ENCODE assay signal across 7 mouse cellular contexts in genomic region chr4:134094923-134095547, GRCm38 (mm10). TPM values are rescaled to one million over a fixed set of nuclear protein-coding genes. Genes with fewer than 3 reads are reported as not detected.
A peak's percentile ranks its signal among the peaks of the same experiment; 100 is the strongest.
DNase-seq lines count a peak whose midpoint lies in the region; ATAC-seq and TF ChIP-seq lines count a peak whose summit lies in the region.

Gene Cd52, minus strand, starts transcription at chr4:134095082.

- no peaks in the 10 kb centered on the region for H3K27me3 ChIP-seq in CH12.LX (replicated peaks)
- no peaks in the 10 kb centered on the region for H3K27me3 ChIP-seq in liver, embryonic 14.5 days (ENCODE audit: control insufficient read depth, insufficient read depth, low read length)
- H3K27me3 ChIP-seq in forebrain, embryonic 11.5 days (ENCODE audit: control insufficient read depth, insufficient read depth, low read length), result no peaks in the 10 kb centered on the region

- TF ChIP-seq CTCF in CH12.LX (conservative IDR thresholded peaks at IDR 0.05 in 1 of 2, IDR thresholded peaks at IDR 0.05 in 1 of 2; ENCODE audit: low read depth in 2 of 2, low read length in 2 of 2), result no peak
- TF ChIP-seq CTCF in liver, embryonic 14.5 days (IDR thresholded peaks at IDR 0.05; ENCODE audit: low read depth), result no peak

- H3K9ac ChIP-seq in CH12.LX (ENCODE audit: insufficient read depth, low read depth), result peak within 1 kb of the TSS; percentile 96
- H3K9ac ChIP-seq in liver, embryonic 14.5 days (replicated peaks), result no peak within 1 kb of the TSS
- no peak within 1 kb of the TSS for H3K9ac ChIP-seq in forebrain, embryonic 11.5 days (ENCODE audit: low read length)

- peaks cover 17 to 36% of the 10 kb centered on the region in 2 experiments for H3K36me3 ChIP-seq in CH12.LX (replicated peaks in 1 of 2; ENCODE audit: control insufficient read depth in 1 of 2, insufficient read depth in 1 of 2, low read length in 1 of 2)
- no peaks in the 10 kb centered on the region for H3K36me3 ChIP-seq in liver, embryonic 14.5 days (replicated peaks; ENCODE audit: control insufficient read depth, insufficient read depth, low read depth)
- H3K36me3 ChIP-seq in forebrain, embryonic 11.5 days (ENCODE audit: control insufficient read depth, insufficient read depth, low read length), result no peaks in the 10 kb centered on the region

- no peak for ATAC-seq in liver, embryonic 14.5 days (ENCODE audit: insufficient read depth)
- no peak for ATAC-seq in forebrain, embryonic 11.5 days (replicated peaks; ENCODE audit: low FRiP score)

- no peak; the same call in none of the 2 replicates for TF ChIP-seq RAD21 in CH12.LX (IDR thresholded peaks at IDR 0.05; ENCODE audit: low read depth, low read length)

- in situ Hi-C loops in CH12.LX (cut with MboI; ENCODE audit: low pct_ligation_motif_present, low pct_unique_long_range_greater_than_20kb, low sequenced_read_pairs), result loop anchor here (5.0 to 25.0 kb wide), 2 partner anchors 32 to 508 kb away; partner anchors contain the start of genes Gpn2 and Sh3bgrl3

- no peaks in the 10 kb centered on the region for H3K9me3 ChIP-seq in CH12.LX (replicated peaks; ENCODE audit: low read length)
- H3K9me3 ChIP-seq in liver, embryonic 14.5 days (ENCODE audit: control insufficient read depth, low read length), result no peaks in the 10 kb centered on the region
- no peaks in the 10 kb centered on the region for H3K9me3 ChIP-seq in forebrain, embryonic 11.5 days (ENCODE audit: control insufficient read depth, low read length)

- TF ChIP-seq POLR2A in CH12.LX (IDR thresholded peaks at IDR 0.05; ENCODE audit: low read depth, low read length), result peak; percentile 98

- peak; percentile 91 for DNase-seq in CH12.LX (ENCODE audit: extremely low read depth)
- no peak for DNase-seq in adrenal gland, postnatal 10 days
- DNase-seq in liver, embryonic 14.5 days (ENCODE audit: low read depth in 3 of 3, low spot score in 3 of 3), result no peak
- peak; percentile 61 for DNase-seq in spleen, adult 12 weeks (ENCODE audit: low spot score)
- no peak for DNase-seq in ovary, postnatal 36 days (ENCODE audit: low spot score)
- no peak for DNase-seq in urinary bladder, postnatal 14 days (ENCODE audit: low spot score)
- no peak for DNase-seq in forebrain, embryonic 11.5 days (ENCODE audit: low spot score)

- H3K27ac ChIP-seq in CH12.LX (ENCODE audit: insufficient read depth, low read depth), result peak within 1 kb of the TSS; percentile 97
- H3K27ac ChIP-seq in liver, embryonic 14.5 days, result no peak within 1 kb of the TSS
- no peak within 1 kb of the TSS for H3K27ac ChIP-seq in forebrain, embryonic 11.5 days (ENCODE audit: low read depth, low read length)

- dilution Hi-C loops in CH12.LX (cut with MboI; ENCODE audit: extremely low pct_ligation_motif_present, extremely low pct_unique_long_range_greater_than_20kb, low sequenced_read_pairs), result no loop called here

- peak within 1 kb of the TSS; percentile 81 to 99 (median 91) for H3K4me3 ChIP-seq in CH12.LX (replicated peaks in 1 of 3; ENCODE audit: low read depth in 2 of 3, low read length in 2 of 3, poor library complexity in 1 of 3)
- H3K4me3 ChIP-seq in liver, embryonic 14.5 days (ENCODE audit: insufficient read depth in 1 of 2, low read depth in 2 of 2, low read length in 2 of 2), result peak within 1 kb of the TSS in 1 of 2 experiments; percentile 25; a peak in 1 of 4 replicates
- H3K4me3 ChIP-seq in forebrain, embryonic 11.5 days (ENCODE audit: low read depth, low read length), result no peak within 1 kb of the TSS

- H3K4me2 ChIP-seq in CH12.LX (ENCODE audit: insufficient read depth, low read depth, poor library complexity, severe bottlenecking), result peak within 1 kb of the TSS; percentile 76
- no peak within 1 kb of the TSS for H3K4me2 ChIP-seq in liver, embryonic 14.5 days (ENCODE audit: low read depth)
- no peak within 1 kb of the TSS for H3K4me2 ChIP-seq in forebrain, embryonic 11.5 days (ENCODE audit: low read depth, low read length, severe bottlenecking)

- peaks cover 25% of the 10 kb centered on the region for H3K79me2 ChIP-seq in CH12.LX (replicated peaks; ENCODE audit: control insufficient read depth, extremely low read depth, insufficient read depth, poor library complexity, severe bottlenecking)

- peak; percentile 39; the same call in 1 of the 2 replicates for TF ChIP-seq EP300 in CH12.LX (IDR thresholded peaks at IDR 0.05; ENCODE audit: low read length)
- no peak for TF ChIP-seq EP300 in liver, embryonic 14.5 days (IDR thresholded peaks at IDR 0.05; ENCODE audit: low read depth)

- peaks cover 16 to 52% of the 10 kb centered on the region in 2 experiments for H3K4me1 ChIP-seq in CH12.LX (ENCODE audit: control insufficient read depth in 1 of 2, insufficient read depth in 2 of 2)
- peaks cover 0 to 3% of the 10 kb centered on the region in 2 experiments; a peak in 1 of 4 replicates for H3K4me1 ChIP-seq in liver, embryonic 14.5 days (replicated peaks; ENCODE audit: control insufficient read depth in 2 of 2, insufficient read depth in 2 of 2, low read length in 1 of 2)
- no peaks in the 10 kb centered on the region for H3K4me1 ChIP-seq in forebrain, embryonic 11.5 days (replicated peaks; ENCODE audit: control insufficient read depth, insufficient read depth, low read length)

- WGBS in liver, embryonic 14.5 days (ENCODE audit: insufficient replicate concordance), result 20% methylated on average over 3 of the region's 3 CpGs
- 60% methylated on average over 3 of the region's 3 CpGs for WGBS in forebrain, embryonic 11.5 days

TF ChIP-seq in CH12.LX, 34 proteins besides CTCF, POLR2A, EP300 and RAD21:
- TF ChIP-seq ELF1 (IDR thresholded peaks at IDR 0.05; ENCODE audit: low read depth, low read length) (peak; percentile 69), MYC (IDR thresholded peaks at IDR 0.05; ENCODE audit: low read depth, low read length) (peak; percentile 82), MAX (IDR thresholded peaks at IDR 0.05; ENCODE audit: low read length) (peak; percentile 65), TBP (conservative IDR thresholded peaks at IDR 0.05; ENCODE audit: low read depth, low read length) (peak; percentile 97), CHD1 (IDR thresholded peaks at IDR 0.05; ENCODE audit: low read depth, low read length) (peak; percentile 82), E2F4 (IDR thresholded peaks at IDR 0.05; ENCODE audit: insufficient replicate concordance, low read depth, low read length) (0 out of 2 replicates have a peak, but pooled peaks have one; percentile 58), ETS1 (conservative IDR thresholded peaks at IDR 0.05; ENCODE audit: low read depth, low read length) (peak; percentile 47), SIN3A (IDR thresholded peaks at IDR 0.05; ENCODE audit: low read length) (peak; percentile 88), ZKSCAN1 (IDR thresholded peaks at IDR 0.05; ENCODE audit: borderline replicate concordance, low read depth, low read length) (no peak), IRF4 (IDR thresholded peaks at IDR 0.05; ENCODE audit: low read depth, low read length) (peak; percentile 79), ZMIZ1 (IDR thresholded peaks at IDR 0.05; ENCODE audit: low read depth, low read length) (peak; percentile 98), BHLHE40 (IDR thresholded peaks at IDR 0.05; ENCODE audit: low read depth, low read length) (no peak), NELFE (IDR thresholded peaks at IDR 0.05; ENCODE audit: low read depth, low read length) (peak; percentile 99), HCFC1 (IDR thresholded peaks at IDR 0.05; ENCODE audit: low read depth, low read length) (peak; percentile 52; the same call in 1 of the 2 replicates), MAFK (IDR thresholded peaks at IDR 0.05; ENCODE audit: insufficient replicate concordance, low read length) (peak; percentile 45; the same call in 1 of the 2 replicates), KAT2A (IDR thresholded peaks at IDR 0.05; ENCODE audit: insufficient replicate concordance, low read length) (0 out of 2 replicates have a peak, but pooled peaks have one; percentile 65), UBTF (IDR thresholded peaks at IDR 0.05; ENCODE audit: low read depth, low read length) (no peak), RCOR1 (conservative IDR thresholded peaks at IDR 0.05; ENCODE audit: low read depth, low read length) (peak; percentile 68; the same call in 1 of the 2 replicates), CHD2 (IDR thresholded peaks at IDR 0.05; ENCODE audit: low read length) (peak; percentile 60), MEF2A (IDR thresholded peaks at IDR 0.05; ENCODE audit: borderline replicate concordance, low read depth, low read length) (peak; percentile 49; the same call in 1 of the 2 replicates), ZNF384 (IDR thresholded peaks at IDR 0.05; ENCODE audit: low read depth, low read length) (peak; percentile 71), PAX5 (IDR thresholded peaks at IDR 0.05; ENCODE audit: low read length) (no peak), GABPA (IDR thresholded peaks at IDR 0.05; ENCODE audit: insufficient replicate concordance, low read depth, low read length) (no peak), SMC3 (IDR thresholded peaks at IDR 0.05; ENCODE audit: low read depth, low read length) (no peak), JUND (conservative IDR thresholded peaks at IDR 0.05; ENCODE audit: low read depth, low read length) (peak; percentile 52), JUN (IDR thresholded peaks at IDR 0.05; ENCODE audit: insufficient read depth, low read depth, low read length) (no peak), TCF12 (IDR thresholded peaks at IDR 0.05; ENCODE audit: low read depth, low read length) (peak; percentile 90), NRF1 (IDR thresholded peaks at IDR 0.05; ENCODE audit: low read depth, low read length) (peak; percentile 51), USF2 (conservative IDR thresholded peaks at IDR 0.05; ENCODE audit: low read depth, low read length) (no peak), ZC3H11A (IDR thresholded peaks at IDR 0.05; ENCODE audit: low read depth, low read length) (no peak), MXI1 (IDR thresholded peaks at IDR 0.05; ENCODE audit: low read depth, low read length) (peak; percentile 71; the same call in 1 of the 2 replicates), USF1 (IDR thresholded peaks at IDR 0.05; ENCODE audit: low read depth, low read length) (no peak), MAZ (IDR thresholded peaks at IDR 0.05; ENCODE audit: low read depth, low read length) (peak; percentile 93), POLR2AphosphoS2 (IDR thresholded peaks at IDR 0.05; ENCODE audit: low read depth, low read length) (peak; percentile 97)

RNA-seq across cellular contexts. Expression of gene Cd52, which starts in this region (rescaled TPM):
- total RNA-seq in CH12.LX (2012; rRNA removed) (2,306 and 3,109 TPM in 2 replicates), CH12.LX (2014; rRNA removed) (4,323 and 5,448 TPM in 2 replicates)
- polyA plus RNA-seq in CH12.LX (2012; ENCODE audit: insufficient read length, low read depth), result 1,849 and 1,886 TPM in 2 replicates
- 10 to 100 TPM; 30.6 to 33.6 TPM for total RNA-seq in adrenal gland, postnatal 10 days (2021)
- polyA plus RNA-seq in liver, embryonic 14.5 days (2012; rRNA removed), result 17.1 and 31.5 TPM in 2 replicates
- polyA plus RNA-seq in liver, embryonic 14.5 days (2014; fragmentation: Nextera tagmentation; extraction: Ambion mirVana), result 31.0 and 36.7 TPM in 2 replicates
- polyA plus RNA-seq in forebrain, embryonic 11.5 days (2014; fragmentation: Nextera tagmentation; extraction: Ambion mirVana), result 2.5 and 2.6 TPM in 2 replicates

Comparison
In these comparisons a context has a peak if more than half of its experiments do, and no peak if none do; other contexts are left out.
1. RNA of gene Cd52 (total RNA-seq): 2,306 to 5,448 TPM in CH12.LX; 30.6 to 33.6 TPM in adrenal gland, postnatal 10 days; every median in the first group is over 10 times any median in the second.
2. RNA of gene Cd52 (polyA plus RNA-seq): 1,849 to 1,886 TPM in CH12.LX; 17.1 to 36.7 TPM in liver, embryonic 14.5 days and 2.5 to 2.6 TPM in forebrain, embryonic 11.5 days; every median in the first group is over 10 times any median in the second.
3. DNase-seq: peak in CH12.LX (single experiment) and spleen, adult 12 weeks (single experiment); none in adrenal gland, postnatal 10 days (single experiment), liver, embryonic 14.5 days (0 of 3), ovary, postnatal 36 days (single experiment), urinary bladder, postnatal 14 days (single experiment) and forebrain, embryonic 11.5 days (single experiment).